Mouse (Mus musculus): ENCODE measurements at regions not wholly inside any gene's neighbourhood (a gene's known extent, or its start where the extent isn't known, plus 50 kb on each side); places are given as distances from the start of the nearest gene placed in this dataset.

DNA sequence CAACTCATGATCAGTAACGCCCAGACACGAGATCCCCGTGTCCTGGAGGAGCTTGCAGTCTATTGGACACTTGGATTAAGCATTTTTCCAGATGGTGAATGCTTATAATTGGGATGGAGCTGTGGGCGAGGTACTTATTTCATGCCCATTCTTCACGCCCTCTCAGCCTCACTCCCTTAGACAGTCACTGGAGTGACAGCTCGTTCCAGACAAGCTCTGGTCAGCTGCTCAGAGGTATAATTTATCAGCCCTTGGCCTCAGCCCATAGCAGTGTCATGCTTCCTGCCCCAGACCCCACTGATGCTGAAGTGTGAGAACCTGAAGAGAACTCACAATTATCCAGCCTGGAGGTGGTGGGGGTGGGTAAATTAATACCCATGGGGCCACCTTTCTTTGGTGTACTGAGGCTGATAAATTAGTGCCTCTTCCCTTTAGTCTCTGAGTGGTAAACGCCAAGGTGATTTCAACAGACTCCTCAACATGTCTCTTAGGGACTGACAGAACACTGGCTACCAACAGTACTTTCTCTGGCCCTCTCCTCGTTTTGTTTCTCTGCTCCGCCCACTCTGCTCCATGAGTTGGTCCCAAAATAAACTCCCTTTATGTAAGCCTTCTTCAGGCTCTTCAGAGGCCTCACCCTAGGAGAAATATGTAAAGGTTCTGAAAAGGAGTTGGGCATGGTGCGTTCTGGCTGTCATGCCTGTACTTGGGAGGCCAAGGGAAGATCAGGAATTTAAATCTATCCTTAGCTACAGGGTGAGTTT is 97.6 kb upstream of the Frmd6 start:
- WGBS: 67% methylated on average over 10 of the region's 10 CpGs
- H3K9ac ChIP-seq (replicated peaks; ENCODE audit: low read length): no peak overlapping the region
- no peaks in the 10 kb centered on the region for H3K36me3 ChIP-seq (ENCODE audit: control insufficient read depth, insufficient read depth, low read length)
- H3K27ac ChIP-seq (replicated peaks; ENCODE audit: low read depth, low read length): no peak overlapping the region
- H3K4me1 ChIP-seq (ENCODE audit: control insufficient read depth, insufficient read depth, low read length): no peaks in the 10 kb centered on the region
- ATAC-seq (ENCODE audit: low FRiP score, low TSS enrichment) (no peak), DNase-seq (no peak)
- no peaks in the 10 kb centered on the region for H3K27me3 ChIP-seq (ENCODE audit: control insufficient read depth, insufficient read depth, low read length)
- no peak overlapping the region for H3K4me3 ChIP-seq (replicated peaks; ENCODE audit: low read depth, low read length)
- no peak overlapping the region for H3K4me2 ChIP-seq (ENCODE audit: low read length)
- H3K9me3 ChIP-seq (ENCODE audit: control insufficient read depth, low read length): no peaks in the 10 kb centered on the region

DNA sequence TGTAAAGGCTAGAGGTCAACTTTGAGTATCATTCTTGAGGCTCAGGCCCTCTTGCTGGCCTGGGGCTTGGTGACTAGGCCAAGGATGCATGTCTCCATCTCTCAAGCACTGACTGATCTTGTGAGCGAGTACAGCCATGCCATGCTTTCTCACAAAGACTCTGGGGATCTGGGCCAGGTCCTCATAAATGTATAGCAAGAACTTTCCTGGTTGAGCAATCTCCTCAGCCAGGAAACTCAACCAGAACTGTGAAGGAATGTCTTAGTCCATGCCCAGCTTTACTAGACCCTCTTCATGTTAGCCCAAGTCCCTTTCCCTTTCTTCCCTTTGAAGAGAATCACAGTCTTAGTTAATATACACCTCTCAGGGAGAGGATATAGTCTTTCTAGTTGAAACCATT is 96.9 kb upstream of the Frmd6 start:
- WGBS: 94% methylated on average over 1 of the region's 1 CpGs
- no peaks in the 10 kb centered on the region for H3K27me3 ChIP-seq (ENCODE audit: control insufficient read depth, insufficient read depth, low read length)
- no peak for ATAC-seq (ENCODE audit: low FRiP score, low TSS enrichment)
- H3K4me1 ChIP-seq (ENCODE audit: control insufficient read depth, insufficient read depth, low read length): no peaks in the 10 kb centered on the region
- no peak overlapping the region for H3K4me2 ChIP-seq (ENCODE audit: low read length)
- DNase-seq: no peak
- no peaks in the 10 kb centered on the region for H3K36me3 ChIP-seq (ENCODE audit: control insufficient read depth, insufficient read depth, low read length)
- H3K27ac ChIP-seq (replicated peaks; ENCODE audit: low read depth, low read length): no peak overlapping the region
- no peaks in the 10 kb centered on the region for H3K9me3 ChIP-seq (ENCODE audit: control insufficient read depth, low read length)
- H3K9ac ChIP-seq (replicated peaks; ENCODE audit: low read length): no peak overlapping the region
- H3K4me3 ChIP-seq (replicated peaks; ENCODE audit: low read depth, low read length): no peak overlapping the region

DNA sequence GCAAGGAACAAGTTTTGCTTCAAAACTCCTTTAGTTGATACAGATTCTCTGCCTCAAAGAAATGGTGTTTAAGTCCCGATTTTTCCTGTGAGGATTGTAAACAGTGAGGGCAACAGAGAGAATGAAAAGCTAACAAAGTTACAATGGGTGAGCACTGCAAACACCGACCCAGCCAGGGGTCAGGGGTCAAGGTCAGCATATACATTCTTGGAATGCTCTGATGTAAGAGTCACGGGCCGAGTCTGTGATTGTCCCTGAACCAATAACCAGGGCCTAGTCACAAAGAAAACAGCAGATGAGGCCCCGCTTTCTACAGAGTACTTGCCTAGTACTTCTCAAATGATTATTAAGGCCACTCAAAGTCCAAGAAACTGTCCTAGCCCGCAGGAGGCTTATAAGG is 95.4 kb upstream of the Frmd6 start:
- DNase-seq (no peak), ATAC-seq (ENCODE audit: low FRiP score, low TSS enrichment) (no peak)

DNA sequence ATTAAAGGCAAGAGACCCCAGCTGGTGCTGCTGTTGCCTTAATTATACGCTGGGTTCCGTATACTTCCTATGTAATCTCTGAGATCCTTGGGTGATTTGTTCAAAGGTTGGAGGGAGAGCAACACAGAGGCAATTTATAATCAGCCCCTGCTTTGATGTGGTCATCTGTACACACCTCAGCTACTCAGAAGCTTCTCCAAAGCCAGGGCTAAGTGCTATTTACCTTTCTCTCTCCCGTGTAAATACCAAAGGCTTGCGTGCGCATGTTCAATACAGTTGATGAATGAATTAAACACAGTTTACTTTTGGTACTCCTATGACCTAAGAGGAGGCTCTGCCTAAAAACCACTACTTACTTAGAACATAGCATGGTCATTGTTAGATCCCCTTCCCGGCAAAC is 93.8 kb upstream of the Frmd6 start:
- no peak for ATAC-seq (ENCODE audit: low FRiP score, low TSS enrichment)
- no peaks in the 10 kb centered on the region for H3K4me1 ChIP-seq (ENCODE audit: control insufficient read depth, insufficient read depth, low read length)

More for the DNA sequence above, 95.4 kb upstream of the Frmd6 start:
- no peak overlapping the region for H3K27ac ChIP-seq (replicated peaks; ENCODE audit: low read depth, low read length)
- H3K27me3 ChIP-seq (ENCODE audit: control insufficient read depth, insufficient read depth, low read length): no peaks in the 10 kb centered on the region
- no peaks in the 10 kb centered on the region for H3K4me1 ChIP-seq (ENCODE audit: control insufficient read depth, insufficient read depth, low read length)
- no peak overlapping the region for H3K9ac ChIP-seq (replicated peaks; ENCODE audit: low read length)
- no peak overlapping the region for H3K4me3 ChIP-seq (replicated peaks; ENCODE audit: low read depth, low read length)
- no peak overlapping the region for H3K4me2 ChIP-seq (ENCODE audit: low read length)
- H3K36me3 ChIP-seq (ENCODE audit: control insufficient read depth, insufficient read depth, low read length): no peaks in the 10 kb centered on the region
- WGBS: 55% methylated on average over 6 of the region's 6 CpGs
- H3K9me3 ChIP-seq (ENCODE audit: control insufficient read depth, low read length): no peaks in the 10 kb centered on the region

DNA sequence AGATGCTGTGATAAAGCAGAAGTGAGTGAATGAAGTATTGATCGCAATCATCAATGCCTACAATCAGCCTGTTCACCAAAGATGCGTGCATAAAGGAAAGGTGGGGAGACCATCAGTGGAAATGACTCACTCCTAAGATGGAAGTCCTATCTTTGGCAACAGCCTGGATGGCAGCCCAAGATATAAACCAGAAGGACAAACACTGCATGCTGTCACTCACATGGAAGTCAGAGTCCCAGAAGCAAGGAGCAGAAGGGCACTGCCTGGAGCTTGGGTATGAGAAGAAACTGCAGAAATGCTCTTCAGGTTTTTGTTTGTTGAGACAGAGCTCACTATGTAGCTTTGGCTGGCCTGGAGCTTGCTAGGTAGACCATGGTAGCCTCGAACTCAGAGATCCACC is 92.7 kb upstream of the Frmd6 start:
- Histone ChIP-seq H3K9me3 (ENCODE audit: control insufficient read depth, low read length) (no peaks in the 10 kb centered on the region), H3K4me3 (replicated peaks; ENCODE audit: low read depth, low read length) (no peak overlapping the region), H3K27me3 (ENCODE audit: control insufficient read depth, insufficient read depth, low read length) (no peaks in the 10 kb centered on the region), H3K36me3 (ENCODE audit: control insufficient read depth, insufficient read depth, low read length) (no peaks in the 10 kb centered on the region), H3K27ac (replicated peaks; ENCODE audit: low read depth, low read length) (no peak overlapping the region), H3K9ac (replicated peaks; ENCODE audit: low read length) (no peak overlapping the region), H3K4me2 (ENCODE audit: low read length) (no peak overlapping the region), H3K4me1 (ENCODE audit: control insufficient read depth, insufficient read depth, low read length) (no peaks in the 10 kb centered on the region)
- WGBS: 90% methylated on average over 3 of the region's 3 CpGs
- no peak for ATAC-seq (ENCODE audit: low FRiP score, low TSS enrichment)
- DNase-seq: no peak

More for the DNA sequence above, 93.8 kb upstream of the Frmd6 start:
- H3K9me3 ChIP-seq (ENCODE audit: control insufficient read depth, low read length): no peaks in the 10 kb centered on the region
- 86% methylated on average over 6 of the region's 6 CpGs for WGBS
- no peaks in the 10 kb centered on the region for H3K27me3 ChIP-seq (ENCODE audit: control insufficient read depth, insufficient read depth, low read length)
- H3K4me2 ChIP-seq (ENCODE audit: low read length): no peak overlapping the region
- H3K9ac ChIP-seq (replicated peaks; ENCODE audit: low read length): no peak overlapping the region
- H3K4me3 ChIP-seq (replicated peaks; ENCODE audit: low read depth, low read length): no peak overlapping the region
- no peaks in the 10 kb centered on the region for H3K36me3 ChIP-seq (ENCODE audit: control insufficient read depth, insufficient read depth, low read length)
- H3K27ac ChIP-seq (replicated peaks; ENCODE audit: low read depth, low read length): no peak overlapping the region
- no peak for DNase-seq

DNA sequence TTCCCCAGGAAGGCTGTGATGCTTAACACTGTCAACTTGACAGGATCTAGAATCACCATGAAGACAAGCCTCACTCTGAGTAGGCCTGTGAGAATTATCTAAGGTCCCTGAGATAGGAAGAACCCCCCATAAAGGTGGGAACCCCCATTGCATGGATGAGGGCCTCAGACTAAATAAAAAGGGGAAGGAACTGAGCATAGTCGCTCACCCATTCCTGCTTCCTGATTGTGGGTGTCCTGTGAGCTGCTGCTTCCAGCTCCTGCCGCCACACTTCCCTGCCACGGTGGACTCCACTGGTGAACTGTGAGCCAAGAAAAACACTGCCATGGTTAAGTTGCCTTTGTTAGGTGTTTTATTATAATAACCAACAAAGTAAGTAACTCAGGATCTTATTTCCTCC is 86.8 kb upstream of the Frmd6 start:
- Histone ChIP-seq H3K4me3 (replicated peaks; ENCODE audit: low read depth, low read length) (no peak overlapping the region), H3K36me3 (ENCODE audit: control insufficient read depth, insufficient read depth, low read length) (no peaks in the 10 kb centered on the region), H3K4me1 (ENCODE audit: control insufficient read depth, insufficient read depth, low read length) (no peaks in the 10 kb centered on the region), H3K9me3 (ENCODE audit: control insufficient read depth, low read length) (no peaks in the 10 kb centered on the region), H3K4me2 (ENCODE audit: low read length) (no peak overlapping the region), H3K27ac (replicated peaks; ENCODE audit: low read depth, low read length) (no peak overlapping the region), H3K27me3 (ENCODE audit: control insufficient read depth, insufficient read depth, low read length) (no peaks in the 10 kb centered on the region), H3K9ac (replicated peaks; ENCODE audit: low read length) (no peak overlapping the region)
- DNase-seq (no peak), ATAC-seq (ENCODE audit: low FRiP score, low TSS enrichment) (no peak)
- 90% methylated on average over 3 of the region's 3 CpGs for WGBS

DNA sequence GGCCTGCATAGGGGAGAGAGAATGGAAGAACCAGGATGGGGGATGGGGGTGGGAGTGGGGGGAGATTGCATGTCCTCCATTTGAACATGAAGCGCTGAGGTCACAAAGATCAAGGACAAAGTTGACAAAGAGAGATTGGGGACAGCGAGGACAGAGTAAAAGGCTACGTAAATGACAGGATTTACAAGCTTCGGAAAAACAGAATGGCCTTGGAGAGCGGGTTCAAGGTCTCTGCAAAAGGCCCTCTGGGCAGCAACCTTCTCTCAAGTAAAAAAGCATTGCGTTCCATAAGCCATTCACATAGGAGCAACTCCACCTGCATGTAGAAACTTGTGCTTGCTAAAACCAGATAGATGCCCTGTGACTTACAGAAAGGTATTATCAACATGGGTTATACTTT is 86.0 kb upstream of the Frmd6 start:
- Histone ChIP-seq H3K4me1 (ENCODE audit: control insufficient read depth, insufficient read depth, low read length) (no peaks in the 10 kb centered on the region), H3K9me3 (ENCODE audit: control insufficient read depth, low read length) (no peaks in the 10 kb centered on the region), H3K4me3 (replicated peaks; ENCODE audit: low read depth, low read length) (no peak overlapping the region), H3K4me2 (ENCODE audit: low read length) (no peak overlapping the region), H3K36me3 (ENCODE audit: control insufficient read depth, insufficient read depth, low read length) (no peaks in the 10 kb centered on the region), H3K27ac (replicated peaks; ENCODE audit: low read depth, low read length) (no peak overlapping the region), H3K27me3 (ENCODE audit: control insufficient read depth, insufficient read depth, low read length) (no peaks in the 10 kb centered on the region), H3K9ac (replicated peaks; ENCODE audit: low read length) (no peak overlapping the region)
- ATAC-seq (ENCODE audit: low FRiP score, low TSS enrichment): no peak
- no peak for DNase-seq
- WGBS: 91% methylated on average over 6 of the region's 6 CpGs

DNA sequence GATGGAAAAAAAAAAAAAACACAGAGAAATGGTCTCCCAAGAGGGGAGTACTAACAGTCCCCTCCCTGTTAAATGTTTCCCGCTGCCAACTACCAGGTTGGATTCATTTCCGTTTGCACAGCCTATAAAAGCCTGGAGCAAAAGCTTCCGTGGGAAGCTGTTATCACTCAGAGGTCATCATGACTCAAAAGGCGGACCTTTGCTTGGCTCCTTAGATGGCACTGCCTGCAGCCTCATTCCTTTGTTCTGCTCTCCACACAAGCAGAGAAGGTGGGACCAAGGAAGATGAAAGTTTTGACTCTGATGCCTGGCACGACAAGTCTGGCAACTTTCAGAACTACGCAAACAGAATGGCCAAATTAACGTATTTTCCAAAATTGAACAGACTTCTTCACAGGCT is 85.5 kb upstream of the Frmd6 start:
- H3K27ac ChIP-seq (replicated peaks; ENCODE audit: low read depth, low read length): no peak overlapping the region
- DNase-seq: no peak
- H3K4me1 ChIP-seq (ENCODE audit: control insufficient read depth, insufficient read depth, low read length): no peaks in the 10 kb centered on the region
- H3K4me3 ChIP-seq (replicated peaks; ENCODE audit: low read depth, low read length): no peak overlapping the region
- 89% methylated on average over 7 of the region's 7 CpGs for WGBS
- H3K9ac ChIP-seq (replicated peaks; ENCODE audit: low read length): no peak overlapping the region
- ATAC-seq (ENCODE audit: low FRiP score, low TSS enrichment): no peak
- no peak overlapping the region for H3K4me2 ChIP-seq (ENCODE audit: low read length)
- H3K27me3 ChIP-seq (ENCODE audit: control insufficient read depth, insufficient read depth, low read length): no peaks in the 10 kb centered on the region
- H3K9me3 ChIP-seq (ENCODE audit: control insufficient read depth, low read length): no peaks in the 10 kb centered on the region
- H3K36me3 ChIP-seq (ENCODE audit: control insufficient read depth, insufficient read depth, low read length): no peaks in the 10 kb centered on the region

DNA sequence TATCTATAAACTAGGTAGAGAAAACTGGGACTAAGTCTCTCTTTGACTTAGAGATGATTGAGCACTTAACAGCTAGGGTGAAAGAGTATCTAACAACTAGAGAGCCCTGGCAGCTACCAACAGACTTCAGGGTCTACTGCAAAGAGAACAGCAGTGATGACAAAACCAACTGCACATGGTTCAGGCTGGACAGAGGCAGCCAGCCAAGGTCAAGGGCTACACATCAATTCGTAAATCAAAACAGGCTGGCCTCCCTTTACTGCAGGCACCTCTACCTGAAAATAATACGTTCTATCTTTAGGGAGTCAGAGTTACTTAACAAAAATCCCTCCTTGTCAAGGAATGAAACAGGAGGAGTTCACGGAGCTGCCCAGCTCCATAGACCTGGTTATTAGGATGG is 82.5 kb upstream of the Frmd6 start:
- H3K27me3 ChIP-seq (ENCODE audit: control insufficient read depth, insufficient read depth, low read length): no peaks in the 10 kb centered on the region
- DNase-seq (no peak), ATAC-seq (ENCODE audit: low FRiP score, low TSS enrichment) (no peak)
- H3K9ac ChIP-seq (replicated peaks; ENCODE audit: low read length): no peak overlapping the region
- H3K27ac ChIP-seq (replicated peaks; ENCODE audit: low read depth, low read length): no peak overlapping the region
- no peaks in the 10 kb centered on the region for H3K36me3 ChIP-seq (ENCODE audit: control insufficient read depth, insufficient read depth, low read length)
- H3K9me3 ChIP-seq (ENCODE audit: control insufficient read depth, low read length): no peaks in the 10 kb centered on the region
- H3K4me1 ChIP-seq (ENCODE audit: control insufficient read depth, insufficient read depth, low read length): no peaks in the 10 kb centered on the region
- no peak overlapping the region for H3K4me3 ChIP-seq (replicated peaks; ENCODE audit: low read depth, low read length)
- no peak overlapping the region for H3K4me2 ChIP-seq (ENCODE audit: low read length)
- WGBS: 80% methylated on average over 3 of the region's 3 CpGs

All from midbrain, embryonic 14.5 days (tissue).